Comparison of ENCODE assay signal across 8 mouse cellular contexts in genomic region chr11:106267871-106268270, GRCm38 (mm10). TPM values are rescaled to one million over a fixed set of nuclear protein-coding genes. Genes with fewer than 3 reads are reported as not detected.
A peak's percentile ranks its signal among the peaks of the same experiment; 100 is the strongest.
DNase-seq lines count a peak whose midpoint lies in the region; ATAC-seq lines count a peak whose summit lies in the region.

No protein-coding gene starts in this region.

- WGBS in kidney, embryonic 14.5 days: 48% methylated on average over 5 of the region's 5 CpGs
- WGBS in midbrain, embryonic 12.5 days: 75% methylated on average over 5 of the region's 5 CpGs

- peaks cover 51% of the 10 kb centered on the region for H3K36me3 ChIP-seq in kidney, embryonic 14.5 days (ENCODE audit: control insufficient read depth, insufficient read depth, low read length)
- peaks cover 46% of the 10 kb centered on the region for H3K36me3 ChIP-seq in midbrain, embryonic 12.5 days

- no peak overlapping the region for H3K27ac ChIP-seq in kidney, embryonic 14.5 days (ENCODE audit: low read depth, low read length)
- peak overlapping the region; percentile 76 for H3K27ac ChIP-seq in midbrain, embryonic 12.5 days (replicated peaks)

- peak overlapping the region; percentile 32; the same call in 1 of the 2 replicates for H3K9ac ChIP-seq in kidney, embryonic 14.5 days (ENCODE audit: low read depth, low read length)
- H3K9ac ChIP-seq in midbrain, embryonic 12.5 days (replicated peaks): 0 out of 2 replicates have a peak overlapping the region, but pooled peaks have one; percentile 39

- H3K27me3 ChIP-seq in kidney, embryonic 14.5 days (ENCODE audit: control insufficient read depth, insufficient read depth, low read length): no peaks in the 10 kb centered on the region
- no peaks in the 10 kb centered on the region for H3K27me3 ChIP-seq in midbrain, embryonic 12.5 days

- peaks cover 35% of the 10 kb centered on the region for H3K4me1 ChIP-seq in kidney, embryonic 14.5 days (ENCODE audit: control insufficient read depth, insufficient read depth, low read length)
- peaks cover 32% of the 10 kb centered on the region for H3K4me1 ChIP-seq in midbrain, embryonic 12.5 days

- H3K4me3 ChIP-seq in kidney, embryonic 14.5 days (ENCODE audit: low read length): no peak overlapping the region
- H3K4me3 ChIP-seq in midbrain, embryonic 12.5 days: no peak overlapping the region

- peak overlapping the region; percentile 9; the same call in 1 of the 2 replicates for H3K4me2 ChIP-seq in kidney, embryonic 14.5 days (replicated peaks; ENCODE audit: low read depth, low read length)
- H3K4me2 ChIP-seq in midbrain, embryonic 12.5 days (replicated peaks): no peak overlapping the region

- H3K9me3 ChIP-seq in kidney, embryonic 14.5 days (ENCODE audit: control insufficient read depth, low read length): no peaks in the 10 kb centered on the region
- no peaks in the 10 kb centered on the region for H3K9me3 ChIP-seq in midbrain, embryonic 12.5 days

- ATAC-seq in kidney, embryonic 14.5 days (ENCODE audit: low FRiP score, low TSS enrichment): no peak
- no peak for ATAC-seq in midbrain, embryonic 12.5 days (ENCODE audit: low FRiP score, low read depth)

- DNase-seq in kidney, adult 11 months: no peak
- DNase-seq in cerebellum, adult 9-10 months: peak; percentile 88
- peak; percentile 46 for DNase-seq in forelimb bud, embryonic 11.5 days (ENCODE audit: low read depth, low spot score)
- DNase-seq in right cerebral cortex, postnatal 4 days: no peak
- no peak for DNase-seq in frontal cortex, postnatal 25 days (ENCODE audit: low spot score in 2 of 2)
- DNase-seq in lung, postnatal 25 days (ENCODE audit: low spot score): no peak

RNA-seq across cellular contexts. Expression of gene Smarcd2, which starts 4.9 kb away (rescaled TPM):
- polyA plus RNA-seq in kidney, embryonic 14.5 days (2014; fragmentation: Nextera tagmentation; extraction: Ambion mirVana): 54.9 and 78.6 TPM in 2 replicates
- polyA plus RNA-seq in midbrain, embryonic 12.5 days (2016; fragmentation: Nextera tagmentation; extraction: Ambion mirVana): 23.9 and 24.1 TPM in 2 replicates

RNA-seq across cellular contexts. Expression of gene Tcam1, which starts 8.6 kb away (rescaled TPM):
- 0.81 and 1.2 TPM in 2 replicates for polyA plus RNA-seq in kidney, embryonic 14.5 days (2014; fragmentation: Nextera tagmentation; extraction: Ambion mirVana)
- 0.17 and 0.24 TPM in 2 replicates for polyA plus RNA-seq in midbrain, embryonic 12.5 days (2016; fragmentation: Nextera tagmentation; extraction: Ambion mirVana)

RNA-seq across cellular contexts. Expression of gene Psmc5, which starts 11.9 kb away (rescaled TPM):
- polyA plus RNA-seq in kidney, embryonic 14.5 days (2014; fragmentation: Nextera tagmentation; extraction: Ambion mirVana): 303 and 334 TPM in 2 replicates
- 321 and 324 TPM in 2 replicates for polyA plus RNA-seq in midbrain, embryonic 12.5 days (2016; fragmentation: Nextera tagmentation; extraction: Ambion mirVana)

RNA-seq across cellular contexts. Expression of gene Ftsj3, which starts 12.0 kb away (rescaled TPM):
- 39.1 and 72.1 TPM in 2 replicates for polyA plus RNA-seq in kidney, embryonic 14.5 days (2014; fragmentation: Nextera tagmentation; extraction: Ambion mirVana)
- polyA plus RNA-seq in midbrain, embryonic 12.5 days (2016; fragmentation: Nextera tagmentation; extraction: Ambion mirVana): 56.5 and 58.0 TPM in 2 replicates

RNA-seq across cellular contexts. Expression of gene Gh, which starts 33.8 kb away (rescaled TPM):
- polyA plus RNA-seq in kidney, embryonic 14.5 days (2014; fragmentation: Nextera tagmentation; extraction: Ambion mirVana): not detected in 2 replicates
- polyA plus RNA-seq in midbrain, embryonic 12.5 days (2016; fragmentation: Nextera tagmentation; extraction: Ambion mirVana): not detected in 2 replicates

Comparison
In these comparisons a context has a peak if more than half of its experiments do, and no peak if none do; other contexts are left out.
1. DNase-seq: peak in cerebellum, adult 9-10 months (single experiment) and forelimb bud, embryonic 11.5 days (single experiment); none in kidney, adult 11 months (single experiment), right cerebral cortex, postnatal 4 days (single experiment), frontal cortex, postnatal 25 days (0 of 2) and lung, postnatal 25 days (single experiment).